In the genomic region with DNA sequence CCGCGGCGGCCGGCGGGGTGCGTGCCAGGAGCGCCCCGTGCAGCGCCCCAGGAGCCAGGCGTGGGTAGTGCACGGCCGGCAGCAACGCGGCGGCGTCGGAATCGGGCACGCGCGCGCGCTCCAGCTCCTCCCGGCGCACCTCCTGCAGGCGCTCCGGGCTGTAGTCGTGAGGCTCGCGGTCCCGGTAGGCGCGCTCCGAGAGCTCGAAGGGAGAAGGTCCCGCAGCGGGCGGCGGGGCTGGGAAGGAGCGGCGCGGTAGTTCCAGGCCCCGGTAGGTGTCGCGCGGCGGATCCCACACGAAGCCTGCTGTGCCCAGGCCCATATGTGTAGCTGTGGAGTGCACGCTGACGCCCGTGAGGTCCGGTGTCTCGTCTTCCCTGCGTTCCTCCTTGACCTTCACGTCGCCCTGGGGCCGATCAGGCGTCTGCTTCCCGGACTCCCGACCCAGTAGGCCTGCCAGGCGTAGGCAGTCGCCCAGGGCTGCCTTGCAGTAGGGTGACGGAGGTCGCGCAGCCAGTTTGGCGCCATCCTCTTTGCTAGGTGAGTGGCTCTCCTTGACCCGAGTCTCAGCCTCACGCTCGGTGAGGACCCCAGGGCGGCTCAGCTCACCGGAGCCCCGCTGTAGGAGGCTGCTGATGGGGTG, we compare ENCODE assay signal across 8 mouse cellular contexts. TPM values are rescaled to one million over a fixed set of nuclear protein-coding genes. Genes with fewer than 3 reads are reported as not detected.
DNase-seq lines count a peak whose midpoint lies in the region; ATAC-seq and TF ChIP-seq lines count a peak whose summit lies in the region.

No protein-coding gene starts in this region.

- peak overlapping the region; percentile 53 for H3K4me3 ChIP-seq in embryonic facial prominence, embryonic 14.5 days (ENCODE audit: low read depth, low read length)
- peak overlapping the region; percentile 66 for H3K4me3 ChIP-seq in heart, embryonic 10.5 days
- peak overlapping the region; percentile 55 for H3K4me3 ChIP-seq in limb, embryonic 15.5 days
- peak overlapping the region; percentile 46 for H3K4me3 ChIP-seq in midbrain, postnatal 0 days (ENCODE audit: low read depth, low read length)

- TF ChIP-seq CTCF in midbrain, postnatal 0 days (IDR thresholded peaks at IDR 0.05) = peak; percentile 56

- 4% methylated on average over 21 of the region's 72 CpGs for WGBS in embryonic facial prominence, embryonic 14.5 days
- WGBS in heart, embryonic 10.5 days = 1% methylated on average over 71 of the region's 72 CpGs
- 4% methylated on average over 72 of the region's 72 CpGs for WGBS in limb, embryonic 15.5 days
- 2% methylated on average over 63 of the region's 72 CpGs for WGBS in midbrain, postnatal 0 days

- peaks cover 13% of the 10 kb centered on the region for H3K36me3 ChIP-seq in embryonic facial prominence, embryonic 14.5 days (ENCODE audit: control insufficient read depth, insufficient read depth, low read length)
- H3K36me3 ChIP-seq in heart, embryonic 10.5 days = peaks cover 21% of the 10 kb centered on the region
- peaks cover 11% of the 10 kb centered on the region for H3K36me3 ChIP-seq in limb, embryonic 15.5 days
- peaks cover 12% of the 10 kb centered on the region for H3K36me3 ChIP-seq in midbrain, postnatal 0 days (ENCODE audit: insufficient read depth, low read length)
- no peaks in the 10 kb centered on the region; the same call in 1 of the 2 replicates for H3K36me3 ChIP-seq in splenic B cell, adult 2 months (ENCODE audit: control insufficient read depth, insufficient read depth, low read length, poor library complexity, severe bottlenecking)

- peak; percentile 90 for ATAC-seq in embryonic facial prominence, embryonic 14.5 days (ENCODE audit: low read depth)
- ATAC-seq in limb, embryonic 15.5 days (ENCODE audit: insufficient number of reproducible peaks, low FRiP score, low TSS enrichment, low read depth) = peak; percentile 75
- peak; percentile 80 for ATAC-seq in midbrain, postnatal 0 days (ENCODE audit: low FRiP score)

- peak overlapping the region; percentile 61 for H3K9ac ChIP-seq in embryonic facial prominence, embryonic 14.5 days (ENCODE audit: low read depth, low read length)
- peak overlapping the region; percentile 52 for H3K9ac ChIP-seq in limb, embryonic 15.5 days
- H3K9ac ChIP-seq in midbrain, postnatal 0 days (replicated peaks; ENCODE audit: low read length, poor library complexity, severe bottlenecking) = peak overlapping the region; percentile 61

- peaks cover 6% of the 10 kb centered on the region; the same call in 1 of the 2 replicates for H3K4me1 ChIP-seq in embryonic facial prominence, embryonic 14.5 days (ENCODE audit: control insufficient read depth, insufficient read depth, low read length)
- peaks cover 14% of the 10 kb centered on the region for H3K4me1 ChIP-seq in heart, embryonic 10.5 days
- peaks cover 15% of the 10 kb centered on the region for H3K4me1 ChIP-seq in limb, embryonic 15.5 days
- H3K4me1 ChIP-seq in midbrain, postnatal 0 days (ENCODE audit: insufficient read depth, low read length) = no peaks in the 10 kb centered on the region

- no peaks in the 10 kb centered on the region for H3K9me3 ChIP-seq in embryonic facial prominence, embryonic 14.5 days (ENCODE audit: control insufficient read depth, low read length)
- no peaks in the 10 kb centered on the region for H3K9me3 ChIP-seq in heart, embryonic 10.5 days
- no peaks in the 10 kb centered on the region for H3K9me3 ChIP-seq in limb, embryonic 15.5 days
- no peaks in the 10 kb centered on the region for H3K9me3 ChIP-seq in midbrain, postnatal 0 days (ENCODE audit: low read length)

- peak overlapping the region; percentile 93 for H3K4me2 ChIP-seq in embryonic facial prominence, embryonic 14.5 days (ENCODE audit: low read depth, low read length)
- peak overlapping the region; percentile 90 for H3K4me2 ChIP-seq in limb, embryonic 15.5 days
- H3K4me2 ChIP-seq in midbrain, postnatal 0 days (ENCODE audit: low read depth, low read length, poor library complexity, severe bottlenecking) = peak overlapping the region; percentile 75

- no peaks in the 10 kb centered on the region for H3K27me3 ChIP-seq in embryonic facial prominence, embryonic 14.5 days (replicated peaks; ENCODE audit: control insufficient read depth, insufficient read depth, low read length)
- peaks cover 22% of the 10 kb centered on the region for H3K27me3 ChIP-seq in heart, embryonic 10.5 days (ENCODE audit: insufficient read depth, poor library complexity, severe bottlenecking)
- H3K27me3 ChIP-seq in limb, embryonic 15.5 days = no peaks in the 10 kb centered on the region
- no peaks in the 10 kb centered on the region for H3K27me3 ChIP-seq in midbrain, postnatal 0 days (ENCODE audit: insufficient read depth, low read length)
- H3K27me3 ChIP-seq in splenic B cell, adult 2 months (ENCODE audit: control insufficient read depth, insufficient read depth, low read length, poor library complexity, severe bottlenecking) = no peaks in the 10 kb centered on the region

- DNase-seq in cerebellum, adult 11-12 months = peak; percentile 59
- DNase-seq in cerebellum, adult 11 months = no peak
- DNase-seq in embryonic facial prominence, embryonic 14.5 days (ENCODE audit: low spot score) = peak; percentile 83
- peak; percentile 89 for DNase-seq in heart, embryonic 10.5 days (ENCODE audit: low spot score)
- DNase-seq in kidney, adult 9 months = peak; percentile 55
- DNase-seq in midbrain, postnatal 0 days (ENCODE audit: low spot score) = peak; percentile 74
- peak; percentile 61 for DNase-seq in splenic B cell, adult 2 months (ENCODE audit: low read depth, low spot score)

- 0 out of 2 replicates have a peak overlapping the region, but pooled peaks have one; percentile 28 for H3K27ac ChIP-seq in embryonic facial prominence, embryonic 14.5 days (replicated peaks; ENCODE audit: low read depth, low read length)
- H3K27ac ChIP-seq in heart, embryonic 10.5 days = peak overlapping the region; percentile 85
- peak overlapping the region; percentile 50 for H3K27ac ChIP-seq in limb, embryonic 15.5 days
- H3K27ac ChIP-seq in midbrain, postnatal 0 days (ENCODE audit: low read depth, low read length) = peak overlapping the region; percentile 59

RNA-seq across cellular contexts. Expression of a gene that starts 18.8 kb away (rescaled TPM):
- polyA plus RNA-seq in embryonic facial prominence, embryonic 14.5 days (2014; fragmentation: Nextera tagmentation; extraction: Ambion mirVana) = not detected in 2 replicates
- polyA plus RNA-seq in heart, embryonic 10.5 days (2016; fragmentation: Nextera tagmentation; extraction: Ambion mirVana) = not detected in 2 replicates
- not detected in 2 replicates for polyA plus RNA-seq in limb, embryonic 15.5 days (2015; fragmentation: Nextera tagmentation; extraction: Ambion mirVana)
- total RNA-seq in midbrain, postnatal 0 days (2014; rRNA removed) = not detected in 2 replicates
- polyA plus RNA-seq in midbrain, postnatal 0 days (2015; fragmentation: Nextera tagmentation; extraction: Ambion mirVana) = not detected in 2 replicates

RNA-seq across cellular contexts. Expression of a gene that starts 20.3 kb away (rescaled TPM):
- 2.3 and 2.4 TPM in 2 replicates for polyA plus RNA-seq in embryonic facial prominence, embryonic 14.5 days (2014; fragmentation: Nextera tagmentation; extraction: Ambion mirVana)
- 0.27 and 0.44 TPM in 2 replicates for polyA plus RNA-seq in heart, embryonic 10.5 days (2016; fragmentation: Nextera tagmentation; extraction: Ambion mirVana)
- polyA plus RNA-seq in limb, embryonic 15.5 days (2015; fragmentation: Nextera tagmentation; extraction: Ambion mirVana) = 1.2 and 1.4 TPM in 2 replicates
- 10.6 and 11.9 TPM in 2 replicates for total RNA-seq in midbrain, postnatal 0 days (2014; rRNA removed)
- polyA plus RNA-seq in midbrain, postnatal 0 days (2015; fragmentation: Nextera tagmentation; extraction: Ambion mirVana) = 10.7 and 13.4 TPM in 2 replicates

Comparison
In these comparisons a context has a peak if more than half of its experiments do, and no peak if none do; other contexts are left out.
1. H3K27ac ChIP-seq: peak in every context shown above with its lines; median percentile 85 in heart, embryonic 10.5 days; 59 in midbrain, postnatal 0 days; 50 in limb, embryonic 15.5 days; 28 in embryonic facial prominence, embryonic 14.5 days.